ENCODE assay signal across 8 mouse cellular contexts in the genomic region with DNA sequence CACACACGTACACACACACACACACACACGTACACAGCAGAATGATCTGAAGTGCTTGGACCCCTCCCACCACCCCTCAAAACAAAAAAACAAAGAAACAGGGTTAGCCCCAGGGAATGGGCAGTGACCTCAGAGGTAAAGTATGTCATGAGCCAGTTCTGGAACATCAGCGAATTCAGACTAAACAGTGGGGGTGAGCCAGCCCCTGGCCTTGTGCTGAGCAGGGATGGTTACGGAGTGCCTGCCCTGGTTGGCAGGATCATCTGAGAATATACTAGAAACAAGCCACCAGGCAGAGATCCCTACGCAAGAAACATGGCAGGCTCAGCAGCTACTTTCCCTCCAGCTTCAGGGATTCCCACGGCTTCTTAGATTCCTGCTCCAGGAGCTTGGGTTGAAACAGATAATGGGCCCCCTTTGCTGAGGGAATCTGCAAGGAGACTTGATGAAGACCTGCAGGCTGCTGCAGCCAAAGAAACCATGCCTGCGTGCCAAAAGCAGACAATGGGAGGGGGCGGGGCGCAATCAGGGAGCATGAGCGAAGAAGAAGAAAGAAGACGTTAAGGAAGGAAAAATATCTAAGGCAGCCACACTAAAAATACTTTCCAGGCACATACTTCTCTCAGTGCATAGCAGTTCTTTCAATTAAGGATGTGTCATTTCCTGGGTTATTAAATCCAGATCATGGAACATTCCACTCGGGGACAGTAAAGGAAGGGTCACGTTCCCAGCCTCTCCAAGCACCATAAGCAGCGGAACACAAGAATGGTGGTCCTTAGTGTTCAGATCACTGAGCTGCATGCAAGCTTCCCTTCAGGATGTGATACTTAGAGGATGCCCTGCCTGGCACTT. TPM values are rescaled to one million over a fixed set of nuclear protein-coding genes. Genes with fewer than 3 reads are reported as not detected.
A peak's percentile ranks its signal among the peaks of the same experiment; 100 is the strongest.
DNase-seq lines count a peak whose midpoint lies in the region; ATAC-seq and TF ChIP-seq lines count a peak whose summit lies in the region.

No protein-coding gene starts in this region.

- ATAC-seq in forebrain, embryonic 12.5 days (ENCODE audit: low FRiP score), result peak; percentile 44; the same call in 1 of the 2 replicates

- TF ChIP-seq POLR2A in thymus, adult 2 months (IDR thresholded peaks at IDR 0.05; ENCODE audit: control insufficient read depth, extremely low read depth, insufficient read depth, low read length, poor library complexity), result no peak

- H3K4me1 ChIP-seq in forebrain, embryonic 12.5 days, result peaks cover 10% of the 10 kb centered on the region
- H3K4me1 ChIP-seq in thymus, adult 2 months (replicated peaks; ENCODE audit: control insufficient read depth, insufficient read depth, low read length), result no peaks in the 10 kb centered on the region

- H3K27me3 ChIP-seq in forebrain, embryonic 12.5 days, result no peaks in the 10 kb centered on the region
- no peaks in the 10 kb centered on the region for H3K27me3 ChIP-seq in thymus, adult 2 months (ENCODE audit: control insufficient read depth, insufficient read depth, low read length)

- H3K4me3 ChIP-seq in forebrain, embryonic 12.5 days (replicated peaks), result no peak overlapping the region
- H3K4me3 ChIP-seq in thymus, adult 2 months (ENCODE audit: control insufficient read depth, insufficient read depth, low read length), result no peak overlapping the region

- peak; percentile 42 for DNase-seq in gastrocnemius, adult 18-20 months (ENCODE audit: low spot score)
- no peak for DNase-seq in gastrocnemius, adult 8-10 months (ENCODE audit: low spot score in 2 of 2)
- DNase-seq in NIH3T3 (ENCODE audit: low read depth), result peak; percentile 81
- DNase-seq in heart, postnatal 4 days, result peak; percentile 74
- DNase-seq in mesoderm, embryonic 11.5 days (ENCODE audit: low read depth, low spot score), result peak; percentile 72
- DNase-seq in thymus, adult 2 months, result no peak
- DNase-seq in thymus, postnatal 14 days, result no peak

- 34% methylated on average over 14 of the region's 14 CpGs for WGBS in forebrain, embryonic 12.5 days
- WGBS in thymus, adult 2 months, result 94% methylated on average over 14 of the region's 14 CpGs

- no peak for TF ChIP-seq CTCF in thymus, adult 2 months (IDR thresholded peaks at IDR 0.05; ENCODE audit: borderline replicate concordance, control insufficient read depth, extremely low read depth, insufficient read depth, low read length, poor library complexity)

- no peaks in the 10 kb centered on the region for H3K9me3 ChIP-seq in forebrain, embryonic 12.5 days

- no peaks in the 10 kb centered on the region for H3K36me3 ChIP-seq in forebrain, embryonic 12.5 days (replicated peaks)
- H3K36me3 ChIP-seq in thymus, adult 2 months (ENCODE audit: control insufficient read depth, insufficient read depth, low read length), result peaks cover 9% of the 10 kb centered on the region

- peak overlapping the region; percentile 33; the same call in 1 of the 2 replicates for H3K9ac ChIP-seq in forebrain, embryonic 12.5 days

- H3K27ac ChIP-seq in forebrain, embryonic 12.5 days, result peak overlapping the region; percentile 56; the same call in 1 of the 2 replicates
- H3K27ac ChIP-seq in thymus, adult 2 months (ENCODE audit: control insufficient read depth, insufficient read depth, low read length), result no peak overlapping the region

- H3K4me2 ChIP-seq in forebrain, embryonic 12.5 days, result peak overlapping the region; percentile 26

RNA-seq across cellular contexts. Expression of a gene that starts 30.6 kb away (rescaled TPM):
- total RNA-seq in gastrocnemius, adult 18-20 months (2021), result 100 to 1,000 TPM; 101 to 168 TPM
- total RNA-seq in gastrocnemius, adult 8-10 months (2022), result 10 to 100 TPM; 81.4 to 93.4 (median 89.9) TPM
- 48.9 and 58.9 TPM in 2 replicates for polyA plus RNA-seq in forebrain, embryonic 12.5 days (2016; fragmentation: Nextera tagmentation; extraction: Ambion mirVana)
- total RNA-seq in heart, postnatal 4 days (2021), result 100 to 1,000 TPM; 266 to 281 TPM
- 133 and 136 TPM in 2 replicates for polyA plus RNA-seq in thymus, adult 2 months (2012; rRNA removed)

RNA-seq across cellular contexts. Expression of a gene that starts 53.9 kb away (rescaled TPM):
- not detected for total RNA-seq in gastrocnemius, adult 18-20 months (2021)
- total RNA-seq in gastrocnemius, adult 8-10 months (2022), result under 1 TPM in 1 of 4 experiments, not detected in 3; 0.40 TPM
- polyA plus RNA-seq in forebrain, embryonic 12.5 days (2016; fragmentation: Nextera tagmentation; extraction: Ambion mirVana), result not detected in 2 replicates
- total RNA-seq in heart, postnatal 4 days (2021), result under 1 TPM; 0.74 TPM
- polyA plus RNA-seq in thymus, adult 2 months (2012; rRNA removed), result 0.11 and 0.48 TPM in 2 replicates

Comparison
In these comparisons a context has a peak if more than half of its experiments do, and no peak if none do; other contexts are left out.
1. DNase-seq: peak in gastrocnemius, adult 18-20 months (single experiment), NIH3T3 (single experiment), heart, postnatal 4 days (single experiment) and mesoderm, embryonic 11.5 days (single experiment); none in gastrocnemius, adult 8-10 months (0 of 2), thymus, adult 2 months (single experiment) and thymus, postnatal 14 days (single experiment).